Mouse (Mus musculus) small intestine, adult 2 months (tissue): ENCODE measurements around the gene Hes3.

Experiments used
- CTCF ChIP-seq: fragments of 200-500 bp; IDR thresholded peaks from 2 replicates; pipeline ENCODE4 v1.5.1; 2012; ENCODE audit warnings: low read depth, mild to moderate bottlenecking, control low read depth, inconsistent platforms, low read length, moderate library complexity, mixed read lengths; ENCODE audit not compliant: insufficient replicate concordance, insufficient read length; ENCODE audit errors: extremely low read depth
- POLR2A ChIP-seq: fragments of 200-500 bp; IDR thresholded peaks from 2 replicates; pipeline ENCODE4 v1.6.1; 2012; ENCODE audit warnings: low read depth, mild to moderate bottlenecking, control low read depth, inconsistent platforms, low read length, moderate library complexity

DNA sequence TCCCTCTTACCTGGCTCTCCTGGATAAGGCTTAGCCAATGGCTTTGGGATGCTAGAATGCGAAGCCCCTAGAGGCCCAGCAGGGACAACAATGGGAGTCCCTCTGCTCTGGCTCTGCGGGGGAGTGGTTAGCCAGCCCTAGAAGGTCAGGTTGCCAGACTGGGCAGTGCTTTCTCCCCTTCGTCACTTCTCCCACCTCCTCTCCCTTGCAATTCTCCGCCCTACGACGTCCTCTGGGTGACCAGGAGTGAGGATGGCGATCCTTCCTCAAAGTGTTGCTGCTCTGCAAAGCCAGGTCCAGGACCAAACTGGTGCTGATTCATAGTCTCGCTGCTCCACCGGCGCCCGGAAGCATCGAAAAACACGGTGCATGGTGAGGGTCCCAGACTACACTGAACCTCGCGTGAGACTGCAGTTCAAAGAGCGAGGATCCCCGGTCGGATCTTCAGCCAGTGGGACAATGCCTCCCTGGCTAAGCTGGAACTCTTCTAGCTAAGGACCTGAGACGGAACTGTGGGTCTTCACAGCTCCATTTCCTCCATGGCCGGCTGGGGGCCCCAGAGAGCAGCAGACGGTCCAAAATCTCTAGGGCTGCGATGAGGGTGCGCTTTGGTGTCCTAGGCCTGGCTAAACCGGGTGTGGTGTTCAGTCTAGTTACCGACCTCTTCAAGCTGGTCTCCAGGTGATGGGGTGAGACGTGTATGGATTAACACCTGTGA, 27.2 kb upstream of the Hes3 start, which contains the start of gene Rnf207:
- TF ChIP-seq POLR2A (no peak), CTCF (peak; percentile 55; the same call in 1 of the 2 replicates)
